Mouse (Mus musculus): Measurements from ENCODE around the gene Phox2a.

Gene Phox2a

GRCm38 (mm10) chr7:101817861-101818401 is at the start of gene Phox2a:
Gene Phox2a (plus strand): TSS chr7:101818313.
- no peak for DNase-seq

- DNase-seq = no peak
Observed at GRCm38 (mm10) chr7:101770051-101770450, 48.1 kb upstream of the Phox2a start.

GRCm38 (mm10) chr7:101771604-101772003 is 46.5 kb upstream of the Phox2a start:
- no peak for DNase-seq

GRCm38 (mm10) chr7:101772687-101773086 is 45.4 kb upstream of the Phox2a start:
- DNase-seq = no peak

GRCm38 (mm10) chr7:101777053-101777452 is 41.1 kb upstream of the Phox2a start:
- DNase-seq = no peak

GRCm38 (mm10) chr7:101820295-101821030 is 2.4 kb downstream of the Phox2a start:
- no peak for DNase-seq

- peak; percentile 60 to 79 for DNase-seq
Observed at GRCm38 (mm10) chr7:101821571-101822501, 3.7 kb downstream of the Phox2a start.

- peak; percentile 51 to 57 for DNase-seq
Observed at GRCm38 (mm10) chr7:101822836-101823757, 5.0 kb downstream of the Phox2a start.

GRCm38 (mm10) chr7:101823758-101824630 is 5.9 kb downstream of the Phox2a start:
- no peak for DNase-seq

- DNase-seq = no peak
Observed at GRCm38 (mm10) chr7:101830373-101830772, 12.3 kb downstream of the Phox2a start.

- DNase-seq = no peak
Observed at GRCm38 (mm10) chr7:101831437-101831836, 13.3 kb downstream of the Phox2a start.

- no peak for DNase-seq
Observed at GRCm38 (mm10) chr7:101832372-101832771, 14.3 kb downstream of the Phox2a start.

GRCm38 (mm10) chr7:101833352-101833751 is 15.2 kb downstream of the Phox2a start:
- no peak for DNase-seq

- no peak for DNase-seq
Observed at GRCm38 (mm10) chr7:101833916-101834584, 15.9 kb downstream of the Phox2a start.

- DNase-seq = no peak
Observed at GRCm38 (mm10) chr7:101834903-101835302, 16.8 kb downstream of the Phox2a start.

- no peak for DNase-seq
Observed at GRCm38 (mm10) chr7:101835457-101836109, 17.5 kb downstream of the Phox2a start.

- peak; percentile 72 to 76 for DNase-seq
Observed at GRCm38 (mm10) chr7:101836271-101837153, 18.4 kb downstream of the Phox2a start.

- no peak for DNase-seq
Observed at GRCm38 (mm10) chr7:101837154-101837605, 19.1 kb downstream of the Phox2a start.

All from lung, postnatal 4 days (tissue).